Mouse (Mus musculus) telencephalon, adult 2 months (tissue): ENCODE data around the gene Hikeshi.

Experiments used
- DNase-seq: peaks from one replicate; pipeline ENCODE4 v3.0.0-alpha.2; 2011; ENCODE audit warnings: low read depth, low spot score

Hikeshi gene

DNA sequence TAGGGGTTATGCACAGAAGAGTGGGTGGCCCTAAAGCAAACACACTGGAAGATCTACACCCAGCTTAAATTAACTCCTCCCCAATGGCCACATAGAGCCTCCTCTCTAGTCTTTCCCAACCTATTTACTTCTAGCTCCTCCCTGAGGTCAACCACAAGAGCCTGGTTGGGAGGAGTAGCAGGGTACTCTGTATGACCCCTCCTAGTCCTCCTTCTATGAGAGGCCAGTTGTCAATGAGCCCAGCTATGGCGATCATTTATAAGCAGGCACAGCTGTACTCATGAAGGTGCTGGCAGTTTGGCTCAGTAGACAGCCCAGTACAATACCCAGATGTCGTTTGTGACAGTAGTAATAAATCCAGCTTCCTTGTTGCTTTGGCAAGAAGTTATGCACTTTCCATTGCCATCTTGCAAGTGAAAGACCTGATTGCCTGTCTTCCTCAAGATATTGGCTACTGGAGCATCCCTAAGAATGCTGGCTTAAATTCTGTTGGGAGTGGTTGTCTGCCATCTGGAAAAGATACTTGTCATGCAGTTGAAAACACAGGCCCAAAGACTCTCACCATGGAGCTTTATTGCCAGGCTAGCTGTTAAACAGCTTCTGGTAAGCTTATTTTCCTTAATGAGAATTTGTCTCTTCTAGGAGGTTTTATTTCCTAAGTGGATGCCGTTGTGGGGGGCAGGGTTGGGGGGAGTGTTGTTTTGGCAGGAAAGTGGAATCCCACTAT, 27.4 kb downstream of the Hikeshi start:
- no peak for DNase-seq

DNA sequence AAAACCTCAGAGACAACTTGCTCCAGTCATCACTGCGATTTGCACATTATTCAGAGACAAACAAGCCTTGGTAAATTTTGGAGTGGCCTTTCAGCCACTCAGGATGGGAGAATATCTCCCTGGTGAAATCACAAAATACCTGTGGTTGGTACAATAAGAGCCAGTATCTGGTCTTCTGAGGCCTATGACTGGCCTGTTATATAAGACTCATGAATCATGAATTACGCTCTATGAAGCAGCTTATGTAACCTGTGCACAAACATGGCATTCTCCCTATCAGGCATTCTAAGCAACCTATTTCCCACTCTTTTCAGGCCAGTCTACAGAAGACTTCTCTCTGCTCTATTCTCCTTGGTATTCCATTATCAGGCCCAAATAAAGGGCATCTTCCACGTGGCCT, 28.6 kb downstream of the Hikeshi start:
- DNase-seq: peak; percentile 33

DNA sequence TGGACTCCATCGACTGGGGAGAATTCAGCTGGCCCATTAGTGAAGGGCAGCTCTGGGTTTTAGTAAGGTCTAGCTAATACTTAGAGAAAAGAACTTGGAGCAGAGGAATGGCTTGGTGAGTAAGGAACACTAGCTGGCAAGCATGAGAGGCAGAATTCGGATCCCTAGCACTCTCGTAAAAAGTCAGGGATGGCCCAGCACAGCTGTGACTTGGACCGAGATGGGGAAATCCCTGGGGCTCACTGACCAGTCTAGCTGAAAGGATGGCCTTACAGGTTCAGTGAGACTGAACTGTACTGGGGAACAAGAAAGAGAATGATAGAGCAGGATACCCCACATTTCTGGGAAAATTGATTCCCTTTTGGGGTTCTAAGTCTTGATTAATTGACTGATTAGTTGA, 31.3 kb downstream of the Hikeshi start:
- DNase-seq: no peak

DNA sequence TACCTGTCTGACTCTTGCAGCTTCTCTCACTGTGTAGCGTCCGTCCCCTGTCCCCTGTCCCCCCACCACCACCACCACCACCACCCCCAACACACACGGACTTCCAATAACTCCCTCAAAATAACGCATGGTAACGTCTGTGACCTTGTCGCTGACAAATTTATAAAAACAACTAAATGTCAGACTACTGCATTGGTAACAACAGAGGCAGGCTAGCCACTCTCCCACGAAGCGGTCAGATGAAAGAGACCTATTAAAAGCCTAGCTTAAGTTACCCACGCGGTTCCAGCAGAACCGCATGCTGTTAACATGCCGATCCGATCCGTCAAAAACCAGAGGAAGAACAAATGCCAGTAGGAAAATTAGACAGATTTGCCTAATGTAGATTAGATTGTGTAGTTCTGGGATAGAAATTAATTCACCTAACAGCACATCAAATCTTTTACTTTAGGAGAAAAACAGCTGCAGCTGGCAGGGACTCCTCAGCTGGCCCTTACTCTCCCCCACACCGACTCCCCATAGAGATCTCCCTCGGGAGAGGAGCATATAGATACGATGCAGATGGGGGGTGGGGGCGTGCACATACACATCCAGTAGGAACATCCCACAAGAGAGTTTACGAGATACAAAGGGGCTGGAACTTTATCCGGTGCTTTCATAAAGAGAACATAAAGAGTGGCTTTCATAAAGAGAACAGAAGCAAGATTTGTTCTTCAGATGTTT, 31.9 kb downstream of the Hikeshi start:
- no peak for DNase-seq

DNA sequence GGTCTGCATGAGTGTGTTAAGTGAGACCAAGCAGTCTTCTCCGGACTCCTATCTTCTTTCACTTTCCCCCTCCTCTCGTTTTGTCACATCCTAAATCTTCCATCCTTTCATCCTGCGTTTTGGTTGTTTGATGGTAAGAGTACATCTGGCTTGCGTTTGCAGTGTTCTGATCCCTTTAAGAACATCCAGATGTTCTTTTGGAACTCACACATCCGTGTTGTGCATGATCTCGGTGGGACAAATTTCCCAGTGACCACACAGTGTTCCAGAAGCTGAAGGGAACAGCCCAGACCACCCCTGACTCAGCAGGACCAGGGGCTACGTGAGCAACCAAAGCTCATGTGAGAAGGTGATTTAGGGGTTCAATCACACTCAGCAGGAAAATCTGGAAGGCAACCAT, 32.6 kb downstream of the Hikeshi start:
- DNase-seq: no peak

DNA sequence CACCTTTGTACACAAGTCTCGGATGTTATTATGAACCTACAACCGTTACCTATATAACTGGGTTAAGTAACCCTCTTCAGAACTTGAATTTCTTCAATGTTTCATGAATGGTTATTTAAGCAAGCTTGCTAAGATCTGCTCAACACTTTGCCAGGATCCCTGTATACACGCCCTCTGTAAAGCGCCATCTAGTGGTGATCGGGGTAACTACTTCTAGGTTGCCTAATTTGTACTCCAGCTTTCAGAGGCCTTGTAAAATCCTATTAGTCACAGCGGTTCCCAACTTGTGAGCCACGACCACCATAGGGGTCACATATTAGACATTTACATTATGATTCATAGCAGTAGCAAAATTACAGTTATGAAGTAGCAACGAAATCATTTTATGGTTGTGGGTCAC, 33.1 kb downstream of the Hikeshi start:
- peak; percentile 64 for DNase-seq

DNA sequence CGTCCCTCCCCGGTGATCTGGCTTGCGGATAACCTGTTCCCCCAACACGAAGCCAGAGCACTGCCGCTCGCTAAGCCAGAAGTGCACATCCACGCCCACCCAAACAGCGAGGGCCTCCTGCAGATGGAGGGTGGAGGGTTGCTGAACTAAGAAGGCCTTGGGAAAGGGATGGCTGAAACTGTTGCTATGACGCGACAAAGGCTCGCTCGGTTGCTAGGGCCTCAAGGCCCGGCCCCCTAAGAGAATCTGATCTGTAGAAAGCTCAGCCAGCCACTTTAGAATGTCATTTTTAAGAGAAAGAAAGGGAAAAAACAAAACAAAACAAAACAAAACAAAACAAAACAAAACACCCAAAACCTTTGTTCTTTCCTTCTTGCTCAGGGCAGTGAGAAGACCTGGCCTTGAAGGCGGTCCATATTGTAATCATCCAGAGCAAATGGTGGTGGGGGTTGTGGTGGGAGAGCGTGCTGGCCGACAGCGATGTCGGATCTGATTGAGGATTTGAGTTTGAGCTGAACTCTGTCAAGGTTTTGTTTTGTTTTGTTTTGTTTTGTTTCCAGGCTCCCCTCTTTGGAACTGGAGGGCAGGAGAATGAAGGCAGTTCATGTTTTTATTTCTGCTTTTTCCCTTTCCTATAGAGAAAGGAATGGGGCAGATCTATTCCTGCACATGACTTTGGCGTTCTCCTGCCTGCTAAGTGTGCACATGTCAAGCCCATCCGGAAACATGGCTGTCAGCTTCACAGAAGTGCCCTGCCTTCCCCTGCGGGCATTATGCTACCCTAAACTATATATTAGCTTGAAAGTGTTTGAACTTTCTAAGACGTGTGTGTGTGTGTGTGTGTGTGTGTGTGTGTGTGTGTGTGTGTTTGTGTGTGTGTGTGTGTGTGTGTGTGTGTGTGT, 37.3 kb downstream of the Hikeshi start, which contains the start of gene Ccdc81:
Ccdc81 (minus strand) TSS at position 188 of the 902 bp plus-strand sequence.
- no peak for DNase-seq

DNA sequence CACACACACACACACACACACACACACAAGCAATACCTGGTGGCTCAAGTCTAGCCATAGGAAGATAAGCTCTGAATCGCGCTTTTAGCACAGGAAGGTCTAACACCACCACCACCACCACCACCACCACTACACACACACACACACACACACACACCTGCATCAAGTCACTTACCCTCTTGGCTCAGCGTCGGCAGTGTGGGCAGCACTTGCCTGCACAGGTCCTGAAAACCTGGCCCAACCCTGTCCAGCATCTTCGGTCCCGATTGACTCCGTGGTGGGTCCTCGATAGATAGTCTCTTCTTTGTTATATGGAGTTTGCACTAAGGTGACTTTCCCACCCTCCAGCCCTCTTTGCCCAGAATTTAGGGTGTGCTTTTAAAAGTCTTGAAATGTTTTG, 38.0 kb downstream of the Hikeshi start:
- no peak for DNase-seq

DNA sequence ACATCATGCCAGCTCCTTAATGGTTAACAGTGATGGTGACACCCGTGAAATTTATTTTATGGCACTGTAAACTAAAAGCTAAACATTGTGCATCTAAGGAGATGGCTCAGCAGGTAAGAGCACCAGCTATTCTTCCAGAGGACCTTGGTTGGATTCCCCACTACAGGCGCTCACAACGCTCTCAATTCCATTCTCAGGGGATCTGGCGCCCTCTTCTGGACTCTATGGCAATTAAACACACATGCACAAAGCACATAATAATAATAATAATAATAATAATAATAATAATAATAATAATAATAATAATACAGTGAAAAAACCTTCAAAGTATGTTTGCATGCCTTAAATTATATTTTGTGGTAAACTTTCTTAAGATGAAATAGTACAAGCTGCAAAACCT, 49.1 kb downstream of the Hikeshi start:
- DNase-seq: no peak

DNA sequence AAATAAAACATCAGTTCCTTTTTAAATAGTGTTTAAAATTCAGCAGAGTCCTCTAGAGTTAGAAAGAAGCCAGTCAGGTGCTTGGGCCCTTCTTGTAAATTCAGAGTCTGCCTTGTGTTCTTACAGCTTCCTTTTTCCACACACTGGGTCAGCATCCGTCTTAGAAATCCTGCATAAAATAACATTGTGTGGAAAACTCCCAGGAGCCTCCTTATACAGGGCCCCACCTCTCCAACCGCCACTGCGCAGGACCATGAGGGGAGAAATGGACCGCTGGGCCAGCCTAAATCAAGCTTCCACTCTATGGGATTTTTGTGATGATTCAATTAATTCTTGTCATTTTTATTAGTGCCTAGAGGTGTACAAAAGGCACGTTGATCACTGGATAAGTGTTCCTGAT, 49.6 kb downstream of the Hikeshi start:
- no peak for DNase-seq

DNA sequence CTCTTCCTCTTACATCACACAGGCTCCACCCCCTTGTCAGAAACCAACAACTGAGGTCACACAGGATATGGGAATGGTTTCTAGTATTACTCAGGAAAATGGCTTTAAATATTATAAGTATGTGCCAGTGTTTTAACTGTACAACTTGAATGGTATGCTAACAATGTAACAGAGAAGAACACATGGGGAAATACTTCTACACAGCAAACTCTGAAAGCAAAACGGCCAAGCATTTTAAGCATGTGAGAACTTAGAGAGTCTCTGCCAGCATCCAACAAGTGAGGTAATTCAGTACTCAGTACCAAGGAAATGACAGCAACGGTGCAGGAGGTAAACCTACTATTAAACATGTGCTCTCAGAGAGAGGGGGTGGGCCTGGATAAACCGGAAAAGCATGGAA, 56.5 kb downstream of the Hikeshi start:
- no peak for DNase-seq

DNA sequence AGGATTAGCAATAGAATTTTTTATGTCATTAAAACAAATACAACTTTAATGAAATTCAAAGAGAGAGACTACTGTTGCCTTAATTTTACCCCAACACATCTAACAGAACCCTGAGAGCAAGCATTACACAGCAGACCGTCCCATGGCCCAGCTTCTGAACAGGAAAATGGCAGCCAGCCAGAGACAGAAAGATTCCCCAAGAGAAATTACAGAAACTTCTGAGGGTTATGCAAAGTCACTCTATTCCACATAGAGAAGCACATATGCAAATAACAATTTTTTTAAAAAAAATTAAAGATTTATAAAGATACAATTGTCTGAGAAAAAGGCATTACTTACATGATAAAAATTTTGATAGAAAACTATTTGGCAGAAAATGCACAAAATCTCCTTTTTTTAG, 61.3 kb downstream of the Hikeshi start:
- DNase-seq: no peak
